Mouse (Mus musculus) liver, embryonic 14.5 days (tissue): ENCODE measurements at regions not wholly inside any gene's neighbourhood (a gene's known extent, or its start where the extent isn't known, plus 50 kb on each side); places are given as distances from the start of the nearest gene placed in this dataset.

Experiments used
- CTCF ChIP-seq: IDR thresholded peaks from 2 replicates; pipeline ENCODE4 v1.5.1; 2016; ENCODE audit warnings: antibody characterized with exemption, low read depth, control low read depth
- EP300 ChIP-seq: IDR thresholded peaks from 2 replicates; pipeline ENCODE4 v1.6.1; 2016; ENCODE audit warnings: antibody characterized with exemption, low read depth

GRCm38 (mm10) chr15:63163550-63164279, 681.3 kb downstream of the Gsdmc2 start:
- TF ChIP-seq EP300, result no peak
- no peak for TF ChIP-seq CTCF
